Mouse (Mus musculus) kidney, adult 2 months (tissue): ENCODE data around the gene Madd.

Source experiments
- CTCF ChIP-seq: fragments of 200-500 bp; conservative IDR thresholded peaks from 2 replicates; pipeline ENCODE4 v1.5.1; 2011; ENCODE audit warnings: low read depth, mild to moderate bottlenecking, control low read depth, low read length, moderate library complexity, mixed read lengths; ENCODE audit not compliant: insufficient read depth, insufficient read length
- POLR2A ChIP-seq: fragments of 200-500 bp; IDR thresholded peaks from one replicate; pipeline ENCODE4 v1.6.1; 2011; ENCODE audit warnings: low read depth, low read length, control low read depth

GRCm38 (mm10) chr2:91206254-91206775 is 22.7 kb upstream of the Madd start:
- TF ChIP-seq POLR2A (no peak), CTCF (no peak)
